Mouse (Mus musculus): ENCODE results near the gene Ccdc173. TPM values are rescaled to one million over a fixed set of nuclear protein-coding genes. Genes with fewer than 3 reads are reported as not detected.

Ccdc173 gene
- total RNA-seq (2023) = 4.1 TPM

GRCm38 (mm10) chr2:69789429-69790069 lies at the start of gene Ccdc173, which contains the start of gene Phospho2:
Gene Ccdc173, minus strand, starts transcription at chr2:69789575.
Gene Phospho2, plus strand, starts transcription at chr2:69789623.

GRCm38 (mm10) chr2:69821711-69822110 lies 32.3 kb upstream of the Ccdc173 start, which contains the start of gene Klhl23:
Gene Klhl23, plus strand, starts transcription at chr2:69821944.

GRCm38 (mm10) chr2:69722273-69722649 lies 67.1 kb downstream of the Ccdc173 start, which contains the start of gene Ppig:
Gene Ppig, plus strand, starts transcription at chr2:69722545.

GRCm38 (mm10) chr2:69712981-69713625 lies 76.3 kb downstream of the Ccdc173 start, which contains the start of gene Fastkd1:
Gene Fastkd1, minus strand, starts transcription at chr2:69713516.

Other genes with a start within 250 kb of the Ccdc173 start
- not detected for gene Lrp2, start 203.5 kb downstream of the Ccdc173 start, total RNA-seq (2023)
- 1.2 TPM for gene Bbs5, start 142.4 kb downstream of the Ccdc173 start, total RNA-seq (2023)
- 0.64 TPM for gene Klhl41, start 119.5 kb downstream of the Ccdc173 start, total RNA-seq (2023)
- gene Fastkd1, start 76.1 kb downstream of the Ccdc173 start, total RNA-seq (2023) = 18.5 TPM
- 88.9 TPM for gene Ppig, start 67.0 kb downstream of the Ccdc173 start, total RNA-seq (2023)
- gene Phospho2, start within 50 bp of the Ccdc173 start, total RNA-seq (2023) = 22.1 TPM
- not detected for gene Klhl23, start 32.4 kb upstream of the Ccdc173 start, total RNA-seq (2023)
- 190 TPM for gene Ssb, start 72.0 kb upstream of the Ccdc173 start, total RNA-seq (2023)
- 17.8 TPM for gene Mettl5, start 96.0 kb upstream of the Ccdc173 start, total RNA-seq (2023)
- gene Ubr3, start 107.7 kb upstream of the Ccdc173 start, total RNA-seq (2023) = 58.9 TPM
- gene Myo3b, start 249.6 kb upstream of the Ccdc173 start, total RNA-seq (2023) = 2.9 TPM